Mouse (Mus musculus) forebrain, embryonic 14.5 days (tissue): Measurements from ENCODE around the gene Def8. TPM values are rescaled to one million over a fixed set of nuclear protein-coding genes. Genes with fewer than 3 reads are reported as not detected.
A peak's percentile ranks its signal among the peaks of the same experiment; 100 is the strongest.

ENCODE experiments used
- ATAC-seq: fragments of 200-750 bp; cut with Nextera tagmentation; 2 replicates; pipeline ENCODE4 v1.8.0; 2017; ENCODE audit warnings: mild to moderate bottlenecking, moderate library complexity
- DNase-seq: peaks from one replicate; pipeline ENCODE4 v3.0.0-alpha.2; 2015; ENCODE audit warnings: low spot score
- H3K27ac ChIP-seq: fragments of 300-500 bp; sonication (generic); 2 replicates; pipeline ENCODE4 v1.5.1; 2014; ENCODE audit warnings: low read depth, mild to moderate bottlenecking, control low read depth, low read length, moderate library complexity
- H3K27me3 ChIP-seq: fragments of 300-500 bp; sonication (generic); replicated peaks from 2 replicates; pipeline ENCODE4 v1.6.1; 2014; ENCODE audit warnings: low read length, control low read depth, mixed read lengths; ENCODE audit not compliant: control insufficient read depth, insufficient read depth
- H3K36me3 ChIP-seq: fragments of 300-500 bp; sonication (generic); 2 replicates; pipeline ENCODE4 v1.6.1; 2014; ENCODE audit warnings: low read length, control low read depth; ENCODE audit not compliant: control insufficient read depth, insufficient read depth
- H3K4me1 ChIP-seq: fragments of 300-500 bp; sonication (generic); 2 replicates; pipeline ENCODE4 v1.6.1; 2014; ENCODE audit warnings: antibody characterized with exemption, low read length, control low read depth; ENCODE audit not compliant: control insufficient read depth, insufficient read depth
- H3K4me2 ChIP-seq: fragments of 300-500 bp; sonication (generic); 2 replicates; pipeline ENCODE4 v1.6.1; 2014; ENCODE audit warnings: mild to moderate bottlenecking, control low read depth, low read length
- H3K4me3 ChIP-seq: fragments of 300-500 bp; sonication (generic); 2 replicates; pipeline ENCODE4 v1.5.1; 2014; ENCODE audit warnings: low read depth, low read length, control low read depth
- H3K9ac ChIP-seq: fragments of 300-500 bp; sonication (generic); 2 replicates; pipeline ENCODE4 v1.6.1; 2014; ENCODE audit warnings: mild to moderate bottlenecking, low read length, control low read depth, moderate library complexity
- H3K9me3 ChIP-seq: fragments of 300-500 bp; sonication (generic); replicated peaks from 2 replicates; pipeline ENCODE4 v1.6.1; 2016; ENCODE audit warnings: low read length, control low read depth, mixed read lengths; ENCODE audit not compliant: control insufficient read depth
- WGBS: fragments of 180-500 bp; shearing (Covaris S2); extraction: QIAGEN DNeasy Blood & Tissue Kit; methylation state at CpG from one replicate; pipeline ENCODE4 v1.1.7; 2014; 5-methylcytosine and 5-hydroxymethylcytosine counted together
- polyA plus RNA-seq: library from polyadenylated mRNA; unstranded; fragments of >200 nt; fragmentation: Nextera tagmentation; extraction: Ambion mirVana; gene quantifications from 2 replicates; pipeline ENCODE4 v1.2.1, GENCODE M21; 2014

Gene Def8
- polyA plus RNA-seq, 1 experiment from 2014 or later: 44.3 TPM

GRCm38 (mm10) chr8:123416944-123417555 is 6.3 kb upstream of the Def8 start:
- no peak overlapping the region for H3K27ac ChIP-seq
- H3K4me1 ChIP-seq: peaks cover 9% of the 10 kb centered on the region
- H3K9me3 ChIP-seq: no peaks in the 10 kb centered on the region
- H3K9ac ChIP-seq: no peak overlapping the region
- H3K4me2 ChIP-seq: peak overlapping the region; percentile 32; the same call in 1 of the 2 replicates
- H3K4me3 ChIP-seq: no peak overlapping the region
- H3K27me3 ChIP-seq: no peaks in the 10 kb centered on the region
- no peak for DNase-seq
- WGBS: 84% methylated on average over 8 of the region's 8 CpGs
- ATAC-seq: no peak
- H3K36me3 ChIP-seq: peaks cover 55% of the 10 kb centered on the region

GRCm38 (mm10) chr8:123419711-123420110 is 3.6 kb upstream of the Def8 start:
- H3K36me3 ChIP-seq: peaks cover 70% of the 10 kb centered on the region
- H3K4me2 ChIP-seq: no peak overlapping the region
- no peak overlapping the region for H3K27ac ChIP-seq
- peaks cover 9% of the 10 kb centered on the region for H3K4me1 ChIP-seq
- H3K27me3 ChIP-seq: no peaks in the 10 kb centered on the region
- 92% methylated on average over 4 of the region's 4 CpGs for WGBS
- H3K4me3 ChIP-seq: no peak overlapping the region
- DNase-seq (no peak), ATAC-seq (no peak)
- H3K9ac ChIP-seq: no peak overlapping the region
- no peaks in the 10 kb centered on the region for H3K9me3 ChIP-seq

DNA sequence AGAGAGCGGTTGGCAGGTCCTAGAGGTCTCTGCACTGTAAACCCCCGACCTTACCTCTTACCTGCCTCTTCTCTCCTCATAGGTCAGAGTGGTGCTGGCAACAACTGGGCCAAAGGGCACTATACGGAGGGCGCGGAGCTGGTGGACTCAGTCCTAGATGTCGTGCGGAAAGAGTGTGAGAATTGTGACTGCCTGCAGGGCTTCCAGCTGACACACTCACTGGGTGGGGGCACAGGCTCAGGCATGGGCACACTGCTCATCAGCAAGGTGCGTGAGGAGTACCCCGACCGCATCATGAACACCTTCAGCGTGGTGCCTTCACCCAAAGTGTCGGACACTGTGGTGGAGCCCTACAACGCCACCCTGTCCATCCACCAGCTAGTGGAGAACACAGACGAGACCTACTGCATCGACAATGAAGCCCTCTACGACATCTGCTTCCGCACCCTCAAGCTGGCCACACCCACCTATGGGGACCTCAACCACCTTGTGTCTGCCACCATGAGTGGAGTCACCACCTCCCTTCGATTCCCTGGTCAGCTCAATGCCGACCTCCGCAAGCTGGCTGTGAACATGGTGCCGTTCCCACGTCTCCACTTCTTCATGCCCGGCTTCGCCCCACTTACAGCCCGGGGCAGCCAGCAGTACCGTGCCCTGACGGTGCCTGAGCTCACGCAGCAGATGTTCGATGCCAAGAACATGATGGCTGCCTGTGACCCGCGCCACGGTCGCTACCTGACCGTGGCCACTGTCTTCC is 2.6 kb upstream of the Def8 start:
- no peak for DNase-seq
- no peaks in the 10 kb centered on the region for H3K9me3 ChIP-seq
- no peak overlapping the region for H3K4me3 ChIP-seq
- peaks cover 8% of the 10 kb centered on the region for H3K4me1 ChIP-seq
- H3K4me2 ChIP-seq: no peak overlapping the region
- H3K27ac ChIP-seq: no peak overlapping the region
- ATAC-seq: no peak
- no peak overlapping the region for H3K9ac ChIP-seq
- H3K36me3 ChIP-seq: peaks cover 70% of the 10 kb centered on the region
- WGBS: 97% methylated on average over 34 of the region's 34 CpGs
- no peaks in the 10 kb centered on the region for H3K27me3 ChIP-seq

DNA sequence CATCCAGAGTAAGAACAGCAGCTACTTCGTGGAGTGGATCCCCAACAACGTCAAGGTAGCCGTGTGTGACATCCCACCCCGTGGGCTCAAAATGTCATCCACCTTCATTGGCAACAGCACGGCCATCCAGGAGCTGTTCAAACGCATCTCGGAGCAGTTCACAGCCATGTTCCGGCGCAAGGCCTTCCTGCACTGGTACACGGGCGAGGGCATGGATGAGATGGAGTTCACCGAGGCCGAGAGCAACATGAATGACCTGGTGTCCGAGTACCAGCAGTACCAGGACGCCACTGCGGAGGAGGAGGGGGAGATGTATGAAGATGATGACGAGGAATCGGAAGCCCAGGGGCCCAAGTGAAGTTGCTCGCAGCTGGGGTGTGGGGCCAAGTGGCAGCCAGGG is 2.0 kb upstream of the Def8 start:
- peaks cover 69% of the 10 kb centered on the region for H3K36me3 ChIP-seq
- no peak overlapping the region for H3K9ac ChIP-seq
- peaks cover 1% of the 10 kb centered on the region; the same call in 1 of the 2 replicates for H3K9me3 ChIP-seq
- 89% methylated on average over 19 of the region's 19 CpGs for WGBS
- H3K27me3 ChIP-seq: no peaks in the 10 kb centered on the region
- no peak for DNase-seq
- no peak for ATAC-seq
- H3K4me1 ChIP-seq: peaks cover 7% of the 10 kb centered on the region; the same call in 1 of the 2 replicates
- no peak overlapping the region for H3K4me2 ChIP-seq
- no peak overlapping the region for H3K4me3 ChIP-seq
- H3K27ac ChIP-seq: no peak overlapping the region

DNA sequence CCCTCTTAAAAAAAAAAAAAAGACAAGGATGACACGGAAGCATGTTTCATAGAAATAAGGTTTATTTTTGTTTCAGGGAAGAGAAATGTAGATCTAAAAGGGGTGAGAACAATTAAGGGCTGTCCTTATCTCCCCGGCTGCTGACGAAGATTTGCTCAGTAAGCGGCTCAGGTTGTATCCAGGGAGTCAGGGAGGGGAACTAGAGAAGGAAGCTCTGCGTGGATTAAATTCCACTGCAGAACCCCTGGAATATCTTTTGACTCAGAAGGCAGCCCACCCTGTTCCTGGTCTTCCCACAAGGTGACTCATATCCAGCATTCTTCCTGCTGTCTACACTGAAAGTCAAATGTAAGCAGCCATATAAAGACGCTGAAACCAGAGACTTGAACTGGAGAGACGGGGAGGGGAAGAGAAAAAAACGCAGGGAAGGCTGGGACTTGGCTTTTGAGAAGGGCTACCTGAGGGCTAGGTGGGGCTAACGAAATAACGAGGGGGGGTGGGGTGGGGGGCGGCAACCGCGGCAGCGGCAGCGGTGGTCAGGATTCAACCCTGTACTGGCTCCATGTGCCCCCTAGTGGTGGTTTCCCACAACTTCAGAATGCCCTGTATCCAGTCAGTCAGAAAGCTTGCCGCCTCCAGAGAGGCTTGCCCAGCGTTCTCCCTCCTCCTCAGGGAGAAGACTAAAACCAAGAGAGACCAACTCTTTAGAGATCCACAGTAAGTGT is 1.1 kb upstream of the Def8 start:
- H3K4me3 ChIP-seq: no peak overlapping the region
- 0 out of 2 replicates have a peak overlapping the region, but pooled peaks have one; percentile 25 for H3K9ac ChIP-seq
- H3K27me3 ChIP-seq: no peaks in the 10 kb centered on the region
- H3K9me3 ChIP-seq: peaks cover 9% of the 10 kb centered on the region; the same call in 1 of the 2 replicates
- peaks cover 62% of the 10 kb centered on the region for H3K36me3 ChIP-seq
- 0 out of 2 replicates have a peak, but pooled peaks cover under 1% of the 10 kb centered on the region for H3K4me1 ChIP-seq
- DNase-seq (peak; percentile 86), ATAC-seq (peak; percentile 75)
- no peak overlapping the region for H3K27ac ChIP-seq
- H3K4me2 ChIP-seq: peak overlapping the region; percentile 12; the same call in 1 of the 2 replicates
- WGBS: 19% methylated on average over 17 of the region's 17 CpGs

DNA sequence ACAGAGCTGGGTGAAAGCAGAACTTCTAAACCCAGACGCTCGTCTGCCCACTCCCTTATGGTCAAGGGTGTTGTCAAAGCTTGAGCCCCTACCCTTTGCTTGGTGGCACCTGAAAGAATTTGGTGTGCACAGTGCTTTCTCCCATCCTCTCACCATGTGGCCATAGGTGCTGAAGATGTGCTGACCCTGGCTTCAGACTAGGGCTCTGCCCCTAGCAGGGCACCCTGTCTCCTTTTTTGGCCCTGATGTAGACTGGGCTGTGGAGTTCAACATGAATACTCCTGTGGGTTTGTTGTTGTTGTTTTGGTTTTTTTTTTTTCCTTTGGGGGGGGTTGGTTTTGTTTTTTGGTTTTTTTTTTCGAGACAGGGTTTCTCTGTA is 557 bp upstream of the Def8 start:
- Histone ChIP-seq H3K9me3 (peaks cover 14% of the 10 kb centered on the region; the same call in 1 of the 2 replicates), H3K9ac (no peak overlapping the region), H3K4me2 (no peak overlapping the region), H3K27ac (no peak overlapping the region), H3K4me1 (no peaks in the 10 kb centered on the region), H3K27me3 (no peaks in the 10 kb centered on the region), H3K4me3 (no peak overlapping the region), H3K36me3 (peaks cover 56% of the 10 kb centered on the region)
- ATAC-seq: peak; percentile 6; the same call in 1 of the 2 replicates
- no peak for DNase-seq
- WGBS: 12% methylated on average over 3 of the region's 3 CpGs

- no peak for ATAC-seq
These were observed 3.5 kb downstream of the Def8 start for GRCm38 (mm10) chr8:123426511-123427509.

GRCm38 (mm10) chr8:123427639-123428275 is 4.4 kb downstream of the Def8 start:
- 97% methylated on average over 24 of the region's 24 CpGs for WGBS

More at GRCm38 (mm10) chr8:123426511-123427509, 3.5 kb downstream of the Def8 start:
- peaks cover 30% of the 10 kb centered on the region for H3K9me3 ChIP-seq
- no peaks in the 10 kb centered on the region for H3K4me1 ChIP-seq
- H3K27me3 ChIP-seq: no peaks in the 10 kb centered on the region
- no peak for DNase-seq
- peaks cover 17% of the 10 kb centered on the region for H3K36me3 ChIP-seq
- no peak overlapping the region for H3K4me2 ChIP-seq
- no peak overlapping the region for H3K4me3 ChIP-seq
- WGBS: 98% methylated on average over 27 of the region's 27 CpGs
- H3K9ac ChIP-seq: no peak overlapping the region
- no peak overlapping the region for H3K27ac ChIP-seq

More at GRCm38 (mm10) chr8:123427639-123428275, 4.4 kb downstream of the Def8 start:
- Histone ChIP-seq H3K9ac (no peak overlapping the region), H3K27ac (no peak overlapping the region), H3K4me3 (no peak overlapping the region), H3K27me3 (no peaks in the 10 kb centered on the region), H3K4me2 (no peak overlapping the region), H3K9me3 (peaks cover 36% of the 10 kb centered on the region), H3K36me3 (peaks cover 8% of the 10 kb centered on the region; the same call in 1 of the 2 replicates), H3K4me1 (no peaks in the 10 kb centered on the region)
- DNase-seq: no peak
- ATAC-seq: no peak
